Mouse (Mus musculus): Measurements from ENCODE around the gene Hdac10.

DNA sequence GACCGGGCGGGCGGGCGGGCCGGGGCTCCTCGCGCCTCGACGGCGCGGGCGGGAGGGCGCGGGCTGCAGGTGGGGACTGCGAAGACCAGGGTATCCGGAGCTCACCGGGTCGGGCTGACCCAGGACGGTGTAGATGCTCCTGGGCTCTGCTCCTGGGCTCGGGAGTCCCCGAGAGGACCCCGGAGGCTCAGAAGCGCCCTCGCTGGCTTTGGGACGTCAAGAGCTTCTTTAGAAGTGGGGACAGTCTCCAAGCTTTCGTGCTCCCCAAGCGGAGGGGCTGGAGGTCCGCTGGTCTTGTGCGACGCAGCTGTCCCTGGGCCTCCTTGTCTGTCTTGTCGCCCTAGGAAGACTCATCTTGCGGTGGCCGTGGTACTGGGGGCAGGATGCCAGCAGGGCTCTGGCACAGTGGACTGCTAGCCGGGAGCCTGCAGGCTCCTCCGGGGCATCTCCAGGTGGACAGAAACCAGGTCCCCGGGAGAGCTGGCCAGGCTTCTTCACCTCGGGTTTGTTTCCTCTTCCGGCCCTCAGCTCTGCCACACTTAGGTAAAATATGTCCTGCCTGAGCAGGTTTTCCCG lies 52.3 kb downstream of the Hdac10 start:
- no peak for TF ChIP-seq JUND (conservative IDR thresholded peaks at IDR 0.05; ENCODE audit: low read depth, low read length)
- no peak for TF ChIP-seq CTCF (conservative IDR thresholded peaks at IDR 0.05 in 1 of 2, IDR thresholded peaks at IDR 0.05 in 1 of 2; ENCODE audit: low read depth in 2 of 2, low read length in 2 of 2)
- no peak for TF ChIP-seq RAD21 (IDR thresholded peaks at IDR 0.05; ENCODE audit: low read depth, low read length)
- TF ChIP-seq EP300 (IDR thresholded peaks at IDR 0.05; ENCODE audit: low read length), result no peak
- no peak for TF ChIP-seq MAZ (IDR thresholded peaks at IDR 0.05; ENCODE audit: low read depth, low read length)
- no peak for TF ChIP-seq MXI1 (IDR thresholded peaks at IDR 0.05; ENCODE audit: low read depth, low read length)
- peak; percentile 1; the same call in 1 of the 2 replicates for TF ChIP-seq POLR2A (IDR thresholded peaks at IDR 0.05; ENCODE audit: low read depth, low read length)
- no peak for TF ChIP-seq CHD2 (IDR thresholded peaks at IDR 0.05; ENCODE audit: low read length)
- TF ChIP-seq HCFC1 (IDR thresholded peaks at IDR 0.05; ENCODE audit: low read depth, low read length), result no peak; the same call in 1 of the 2 replicates
- no peak for TF ChIP-seq TBP (conservative IDR thresholded peaks at IDR 0.05; ENCODE audit: low read depth, low read length)
- TF ChIP-seq MEF2A (IDR thresholded peaks at IDR 0.05; ENCODE audit: borderline replicate concordance, low read depth, low read length), result no peak
- no peak for TF ChIP-seq KAT2A (IDR thresholded peaks at IDR 0.05; ENCODE audit: insufficient replicate concordance, low read length)
- TF ChIP-seq UBTF (IDR thresholded peaks at IDR 0.05; ENCODE audit: low read depth, low read length), result no peak
- TF ChIP-seq RCOR1 (conservative IDR thresholded peaks at IDR 0.05; ENCODE audit: low read depth, low read length), result no peak
